In genomic region chr17:32349037-32349732, GRCm38 (mm10) we compare ENCODE assay signal across 8 mouse cellular contexts. TPM values are rescaled to one million over a fixed set of nuclear protein-coding genes. Genes with fewer than 3 reads are reported as not detected.
DNase-seq lines count a peak whose midpoint lies in the region; ATAC-seq and TF ChIP-seq lines count a peak whose summit lies in the region.

No protein-coding gene starts in this region.

- 0 out of 2 replicates have a peak overlapping the region, but pooled peaks have one; percentile 0 for H3K27ac ChIP-seq in kidney, embryonic 16.5 days (ENCODE audit: low read length)
- H3K27ac ChIP-seq in spleen, adult 2 months (ENCODE audit: insufficient read depth, low read length): peak overlapping the region; percentile 27; the same call in 1 of the 2 replicates

- no peak for TF ChIP-seq POLR2A in spleen, adult 2 months (IDR thresholded peaks at IDR 0.05; ENCODE audit: low read depth, low read length)

- peak overlapping the region; percentile 61 for H3K4me2 ChIP-seq in kidney, embryonic 16.5 days (replicated peaks; ENCODE audit: low read depth, low read length)

- H3K4me3 ChIP-seq in kidney, embryonic 16.5 days (ENCODE audit: low read length): peak overlapping the region; percentile 87
- peak overlapping the region; percentile 84 for H3K4me3 ChIP-seq in spleen, adult 2 months (ENCODE audit: extremely low read depth, insufficient read depth, insufficient read length)

- ATAC-seq in kidney, embryonic 16.5 days (ENCODE audit: low FRiP score, low TSS enrichment): no peak

- H3K4me1 ChIP-seq in kidney, embryonic 16.5 days (ENCODE audit: insufficient read depth, low read length): peaks cover 16% of the 10 kb centered on the region
- H3K4me1 ChIP-seq in spleen, adult 2 months (ENCODE audit: control insufficient read depth, insufficient read depth, insufficient read length): peaks cover 5% of the 10 kb centered on the region; the same call in 1 of the 2 replicates

- TF ChIP-seq CTCF in spleen, adult 2 months (IDR thresholded peaks at IDR 0.05; ENCODE audit: extremely low read depth, insufficient read depth, insufficient read length, insufficient replicate concordance): peak; percentile 76; the same call in 1 of the 2 replicates

- peak; percentile 59 to 60 for DNase-seq in right cerebral cortex, adult 2 months (ENCODE audit: low spot score in 2 of 2)
- DNase-seq in right cerebral cortex, postnatal 14 days: no peak
- DNase-seq in cerebellum, postnatal 14 days: peak; percentile 55 to 64
- DNase-seq in heart, adult 8-10 months (ENCODE audit: low spot score): peak; percentile 28
- peak; percentile 65 for DNase-seq in lung, postnatal 36 days
- peak in 1 of 2 experiments; percentile 34 for DNase-seq in spleen, adult 2 months (ENCODE audit: low read depth in 1 of 2, low spot score in 2 of 2)
- no peak for DNase-seq in urinary bladder, adult 18-20 months (ENCODE audit: low spot score in 2 of 2)

- peak overlapping the region; percentile 90 for H3K9ac ChIP-seq in kidney, embryonic 16.5 days (replicated peaks; ENCODE audit: low read length)

- no peaks in the 10 kb centered on the region for H3K9me3 ChIP-seq in kidney, embryonic 16.5 days (ENCODE audit: low read length)

- no peaks in the 10 kb centered on the region for H3K27me3 ChIP-seq in kidney, embryonic 16.5 days (ENCODE audit: insufficient read depth, low read length)
- no peaks in the 10 kb centered on the region for H3K27me3 ChIP-seq in spleen, adult 2 months (ENCODE audit: control insufficient read depth, insufficient read depth, low read length)

- peaks cover 9% of the 10 kb centered on the region for H3K36me3 ChIP-seq in kidney, embryonic 16.5 days (ENCODE audit: insufficient read depth, low read length)
- H3K36me3 ChIP-seq in spleen, adult 2 months (ENCODE audit: control insufficient read depth, insufficient read depth, low read length): peaks cover 7% of the 10 kb centered on the region

- 7% methylated on average over 4 of the region's 4 CpGs for WGBS in kidney, embryonic 16.5 days
- 5% methylated on average over 4 of the region's 4 CpGs for WGBS in spleen, adult 2 months

RNA-seq across cellular contexts. Expression of gene Akap8l, which starts 1.2 kb away (rescaled TPM):
- total RNA-seq in heart, adult 8-10 months (2022): 10 to 100 TPM; 41.4 to 55.8 (median 46.3) TPM
- 124 and 130 TPM in 2 replicates for polyA plus RNA-seq in kidney, embryonic 16.5 days (2015; fragmentation: Nextera tagmentation; extraction: Ambion mirVana)
- 136 and 169 TPM in 2 replicates for polyA plus RNA-seq in spleen, adult 2 months (2012; rRNA removed)

RNA-seq across cellular contexts. Expression of gene Akap8, which starts 28.1 kb away (rescaled TPM):
- total RNA-seq in heart, adult 8-10 months (2022): 10 to 100 TPM; 34.6 to 51.5 (median 44.6) TPM
- polyA plus RNA-seq in kidney, embryonic 16.5 days (2015; fragmentation: Nextera tagmentation; extraction: Ambion mirVana): 112 and 126 TPM in 2 replicates
- polyA plus RNA-seq in spleen, adult 2 months (2012; rRNA removed): 105 and 115 TPM in 2 replicates

RNA-seq across cellular contexts. Expression of gene Wiz, which starts 40.1 kb away (rescaled TPM):
- 10 to 100 TPM; 14.0 to 17.2 (median 15.4) TPM for total RNA-seq in heart, adult 8-10 months (2022)
- 22.0 and 23.8 TPM in 2 replicates for polyA plus RNA-seq in kidney, embryonic 16.5 days (2015; fragmentation: Nextera tagmentation; extraction: Ambion mirVana)
- 22.4 and 29.4 TPM in 2 replicates for polyA plus RNA-seq in spleen, adult 2 months (2012; rRNA removed)

RNA-seq across cellular contexts. Expression of gene Rasal3, which starts 54.2 kb away (rescaled TPM):
- 1 to 10 TPM in 1 of 4 experiments, under 1 TPM in 3; 0.33 to 1.2 (median 0.61) TPM for total RNA-seq in heart, adult 8-10 months (2022)
- 0.63 and 0.97 TPM in 2 replicates for polyA plus RNA-seq in kidney, embryonic 16.5 days (2015; fragmentation: Nextera tagmentation; extraction: Ambion mirVana)
- 157 and 183 TPM in 2 replicates for polyA plus RNA-seq in spleen, adult 2 months (2012; rRNA removed)

Comparison
In these comparisons a context has a peak if more than half of its experiments do, and no peak if none do; other contexts are left out.
1. DNase-seq: peak in right cerebral cortex, adult 2 months (2 of 2), cerebellum, postnatal 14 days (2 of 2), heart, adult 8-10 months (single experiment) and lung, postnatal 36 days (single experiment); none in right cerebral cortex, postnatal 14 days (single experiment) and urinary bladder, adult 18-20 months (0 of 2).